Mouse (Mus musculus): ENCODE data around the gene Allc.
A peak's percentile ranks its signal among the peaks of the same experiment; 100 is the strongest.

Gene Allc

DNA sequence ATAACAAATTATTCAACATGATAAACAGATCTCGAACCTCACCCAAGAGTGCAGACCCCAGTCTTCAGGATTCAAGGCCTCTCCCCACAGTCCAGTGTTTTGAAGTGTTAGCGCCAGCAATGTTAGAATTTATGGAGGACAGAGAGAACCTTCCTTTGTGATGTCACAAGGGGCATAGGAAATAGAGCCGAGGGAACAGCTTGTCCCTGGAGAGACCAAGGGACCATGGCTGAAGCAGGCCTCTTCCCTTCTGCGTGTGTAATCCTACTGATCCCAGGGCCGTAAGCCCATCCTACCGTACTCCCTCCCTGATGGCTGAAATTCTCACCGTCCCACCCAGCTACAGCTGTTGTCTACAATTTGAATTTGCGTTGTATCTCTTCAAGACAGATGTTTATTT, at the start of gene Allc:
Gene Allc (minus strand): TSS at position 101 of the 400 bp plus-strand sequence.
- DNase-seq = no peak

DNA sequence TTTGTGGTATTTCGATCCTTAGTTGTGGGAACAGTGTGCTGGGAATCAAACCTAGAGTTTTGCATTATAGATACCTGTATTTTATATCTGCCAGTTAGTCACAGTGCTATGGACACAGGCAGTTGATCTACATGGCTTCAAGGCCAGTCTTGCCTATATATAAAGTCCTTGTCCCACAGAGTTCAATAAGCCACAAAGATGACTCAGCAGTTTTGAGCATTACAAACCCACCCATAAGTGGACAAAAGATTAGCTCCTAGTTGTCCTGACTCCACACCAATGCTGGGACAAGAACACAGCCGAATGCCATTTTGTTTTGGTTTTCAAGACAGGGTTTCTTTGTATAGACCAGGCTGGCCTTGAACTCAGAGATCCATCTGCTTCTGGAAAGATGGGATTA, 46.1 kb upstream of the Allc start:
- no peak for DNase-seq

DNA sequence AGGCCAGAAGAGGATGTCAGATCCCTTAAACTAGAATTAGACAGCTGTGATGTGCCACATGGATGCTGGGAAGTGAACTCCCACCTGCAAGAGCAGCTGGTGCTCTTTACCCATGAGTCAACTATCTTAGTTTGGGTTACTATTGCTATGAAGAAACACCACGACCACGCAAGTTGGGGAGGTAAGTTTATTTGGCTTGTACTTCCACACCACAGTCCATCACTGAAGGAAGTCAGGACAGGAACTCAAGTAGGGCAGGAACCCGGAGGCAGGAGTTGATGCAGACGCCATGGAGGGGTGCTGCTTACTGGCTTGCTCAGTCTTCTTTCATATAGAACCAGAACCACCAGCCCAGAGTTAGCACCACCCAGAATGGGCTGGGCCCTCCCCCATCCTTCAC, 44.8 kb upstream of the Allc start:
- no peak for DNase-seq

DNA sequence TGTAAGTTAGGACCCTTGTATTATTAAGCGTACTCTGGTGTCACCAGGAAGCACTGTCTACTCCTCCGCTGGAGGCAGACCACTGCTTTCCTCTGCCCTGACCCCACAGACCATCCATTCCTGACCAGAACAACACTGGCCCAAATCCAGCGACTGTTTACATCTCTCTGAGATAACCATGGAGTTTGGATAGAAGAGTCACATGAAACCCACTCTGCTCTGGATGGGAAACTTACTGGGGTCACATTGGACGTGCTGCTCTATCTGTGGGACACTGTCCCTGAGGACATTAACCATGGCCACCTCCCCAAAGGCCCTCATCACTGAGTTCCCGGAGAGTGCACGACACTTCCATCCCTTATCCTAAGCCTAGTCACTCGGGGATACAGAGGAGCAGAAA, 43.1 kb upstream of the Allc start:
- no peak for DNase-seq

DNA sequence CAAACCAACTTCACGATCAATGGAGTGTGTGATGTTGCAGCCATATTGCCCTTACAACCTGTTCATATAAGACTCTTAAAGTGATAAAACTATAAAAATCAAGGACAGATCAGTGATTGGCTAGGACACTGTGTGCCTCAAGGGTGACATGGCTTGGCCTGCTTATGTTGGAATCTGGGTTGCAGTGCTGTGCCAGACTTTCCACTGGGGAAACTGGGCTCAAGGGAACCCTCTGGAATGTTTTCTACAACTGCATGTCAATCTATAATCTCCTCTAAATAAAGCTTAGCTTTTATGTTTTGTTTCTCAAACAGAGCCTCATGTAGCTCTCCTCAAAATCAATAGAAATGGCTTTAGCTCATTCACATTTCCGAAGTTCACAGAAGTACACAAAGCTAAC, 41.9 kb upstream of the Allc start:
- no peak for DNase-seq

DNA sequence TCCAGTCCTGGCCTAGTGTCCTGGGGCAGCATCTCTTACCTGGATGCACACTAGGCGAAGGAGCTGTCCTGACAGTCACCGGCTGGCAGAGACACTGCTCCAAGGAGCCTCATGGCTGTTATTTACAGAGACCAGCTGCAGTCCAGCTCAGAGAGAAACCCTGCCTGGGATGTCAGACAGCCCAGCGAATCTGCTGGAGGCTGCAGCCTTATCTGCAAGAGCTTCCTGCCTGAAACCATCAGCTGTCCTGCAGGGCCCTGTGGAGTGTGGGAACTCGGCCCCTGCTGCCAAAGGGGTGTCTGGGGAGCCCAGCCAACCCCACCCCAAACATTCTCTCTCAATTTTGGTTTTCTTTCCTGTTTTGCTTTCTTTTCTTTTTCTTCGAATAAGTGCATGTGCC, 40.9 kb upstream of the Allc start, which contains the start of gene Colec11:
Gene Colec11 (minus strand): TSS at position 183 of the 400 bp plus-strand sequence.
- no peak for DNase-seq

DNA sequence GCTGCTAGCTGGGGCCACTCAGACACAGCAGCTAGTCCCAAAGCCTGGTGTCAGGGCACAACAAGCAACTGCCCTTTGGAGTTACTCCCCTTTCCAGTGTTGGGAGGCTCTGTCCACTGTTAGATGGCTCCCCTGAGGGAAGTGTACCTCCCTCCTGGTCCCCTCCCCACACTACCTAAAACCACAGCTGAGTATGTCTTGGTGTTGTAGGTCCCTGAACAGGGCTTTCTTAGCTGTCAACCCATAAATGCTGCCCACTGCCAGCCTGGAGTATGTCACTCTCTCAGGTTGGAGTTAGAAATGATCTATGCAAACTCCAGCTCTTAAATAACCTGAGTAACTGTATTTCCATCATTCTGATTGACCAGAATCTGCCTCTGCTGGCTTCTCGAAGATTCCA, 40.3 kb upstream of the Allc start:
- no peak for DNase-seq

DNA sequence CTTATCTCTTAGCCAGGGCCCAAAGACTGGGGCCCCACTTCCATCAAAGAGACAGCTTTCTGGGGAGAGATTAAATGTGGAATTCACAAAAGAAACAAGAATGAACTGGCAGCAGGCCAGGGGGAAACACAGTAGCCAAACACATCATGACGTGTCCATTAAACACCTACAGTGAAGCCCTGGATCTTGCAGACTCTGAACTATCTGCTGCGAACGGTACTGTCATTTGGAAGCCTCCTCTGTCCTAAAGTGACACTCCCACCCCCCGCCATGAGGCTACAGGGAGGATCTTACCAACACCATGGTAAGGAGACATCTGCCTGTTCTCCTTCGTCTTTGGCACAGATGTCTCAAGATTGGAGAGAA, 39.8 kb upstream of the Allc start:
- no peak for DNase-seq

DNA sequence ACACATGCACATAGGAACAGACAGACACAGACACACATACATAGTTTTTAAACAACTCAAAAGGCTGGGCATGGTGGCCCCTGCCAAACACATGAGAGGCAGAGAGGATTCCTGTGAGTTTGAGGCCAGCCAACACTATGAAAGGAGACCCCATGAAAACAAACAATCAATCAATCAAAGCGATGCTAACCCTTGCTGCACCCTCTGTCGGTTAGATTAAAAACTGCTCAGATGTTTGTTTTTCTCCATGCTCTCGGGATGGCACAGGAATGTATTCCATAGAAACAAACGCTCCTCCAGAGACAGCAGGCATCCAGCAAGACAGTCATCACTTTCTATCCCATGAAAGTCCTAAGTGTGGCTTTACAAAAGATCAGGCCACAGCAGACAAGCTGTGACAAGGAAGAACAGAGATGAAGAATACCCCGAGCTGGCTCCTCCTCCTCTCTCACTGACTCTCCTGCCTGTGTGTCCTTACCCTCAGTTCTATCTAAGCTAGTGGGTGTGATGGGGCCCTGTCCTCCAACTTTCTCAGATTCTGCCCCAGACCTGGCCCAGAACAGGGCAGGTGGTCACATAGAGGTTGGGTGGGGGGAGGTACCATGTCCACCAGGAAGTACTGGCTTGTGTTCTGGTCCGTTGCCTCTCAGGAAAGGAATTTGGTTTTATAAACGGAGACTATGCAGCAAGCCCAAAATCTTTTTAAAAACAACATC, 39.3 kb upstream of the Allc start:
- DNase-seq = no peak

DNA sequence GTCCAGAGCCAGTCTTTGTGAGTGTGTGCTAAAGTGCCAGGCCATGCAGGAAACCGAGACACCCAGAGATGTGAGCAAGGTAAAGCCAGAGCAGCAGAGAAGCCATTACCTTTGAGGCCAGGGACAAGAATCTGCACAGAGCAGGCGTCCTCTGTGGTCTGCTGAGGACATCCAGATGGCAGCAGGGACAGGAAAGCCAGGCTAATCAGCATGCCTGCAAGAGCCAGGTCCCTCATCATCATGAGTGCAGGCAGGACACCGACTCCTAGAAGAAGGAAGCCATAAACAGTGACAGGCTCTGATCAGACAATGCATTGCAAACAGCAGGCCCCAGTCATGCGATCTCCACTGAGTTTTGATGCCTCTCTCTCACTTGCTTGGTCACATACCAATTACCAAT, 35.0 kb upstream of the Allc start:
- DNase-seq = no peak

DNA sequence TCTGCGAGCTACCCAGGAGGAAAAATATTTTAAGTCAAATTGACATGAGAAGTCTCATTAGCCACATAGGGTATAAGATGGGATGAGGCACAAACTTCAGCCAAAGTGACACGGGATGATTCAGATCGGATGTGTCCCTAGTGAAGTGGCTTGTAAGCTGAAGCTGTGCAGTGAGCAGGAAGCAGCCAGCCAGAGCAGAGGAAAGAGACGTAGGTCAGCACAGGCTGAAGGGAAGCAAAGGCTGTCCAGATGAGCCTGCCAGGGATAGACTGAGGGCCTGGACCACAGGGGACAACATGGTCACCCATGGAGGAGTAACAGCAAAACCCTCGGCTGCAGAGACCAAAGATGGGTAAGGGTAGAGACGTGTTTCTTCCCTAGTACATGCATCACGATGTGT, 32.1 kb upstream of the Allc start:
- DNase-seq = no peak

DNA sequence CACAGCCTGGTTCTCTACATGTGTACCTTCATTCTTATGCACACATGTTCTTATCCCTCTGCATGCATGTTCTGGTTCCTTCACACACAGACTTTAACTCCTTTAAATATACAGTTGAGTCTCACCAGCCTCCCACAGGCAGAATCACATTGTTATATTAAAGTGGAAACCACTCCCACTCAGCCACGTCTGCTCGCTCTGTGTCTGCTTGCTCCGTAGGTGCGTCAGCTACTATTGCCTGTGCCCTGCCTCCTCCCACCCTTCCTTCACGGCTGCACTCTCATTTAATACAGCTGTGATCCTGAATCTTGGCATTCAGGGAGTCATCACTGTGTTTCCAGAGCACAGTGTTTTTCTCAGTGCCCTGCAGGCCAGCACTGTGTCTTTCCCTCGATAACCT, 30.1 kb upstream of the Allc start:
- DNase-seq = no peak

DNA sequence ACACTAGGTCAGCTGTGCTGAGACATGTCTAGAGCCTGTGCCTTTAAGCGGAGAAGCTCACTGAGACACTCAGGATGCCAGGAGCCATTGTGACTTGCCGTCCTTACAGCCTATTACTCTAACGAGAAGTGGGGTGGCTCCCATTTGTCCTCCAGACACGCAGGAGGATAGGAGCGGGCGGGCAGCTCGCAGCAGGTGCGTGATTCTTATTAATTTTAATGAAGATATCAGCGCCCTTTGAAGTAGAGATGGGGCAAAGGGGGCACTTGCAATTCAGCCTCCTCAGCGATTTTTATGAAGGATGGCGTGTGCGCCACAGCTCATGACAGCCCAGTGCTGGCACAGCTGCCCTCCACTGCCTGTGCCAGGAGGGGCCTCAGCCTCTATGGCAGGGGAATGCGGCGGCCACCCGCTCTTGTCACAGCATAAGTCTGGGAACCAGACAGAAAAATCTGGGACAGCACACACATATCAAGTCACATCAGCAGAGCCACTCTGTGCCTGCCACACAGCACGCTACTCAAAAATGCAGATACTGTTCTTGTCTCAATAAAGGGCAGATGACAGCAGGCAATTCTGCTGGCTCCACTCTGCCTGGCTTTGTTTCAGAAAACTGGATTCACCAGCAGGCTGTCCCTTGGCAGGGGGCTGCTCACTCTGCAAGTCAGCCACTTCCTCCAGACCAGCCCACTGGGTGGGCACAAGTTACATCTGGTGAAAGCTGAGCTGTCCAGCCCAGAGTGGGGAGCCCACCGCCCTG, 25.4 kb upstream of the Allc start:
- DNase-seq = peak; percentile 31 to 46

DNA sequence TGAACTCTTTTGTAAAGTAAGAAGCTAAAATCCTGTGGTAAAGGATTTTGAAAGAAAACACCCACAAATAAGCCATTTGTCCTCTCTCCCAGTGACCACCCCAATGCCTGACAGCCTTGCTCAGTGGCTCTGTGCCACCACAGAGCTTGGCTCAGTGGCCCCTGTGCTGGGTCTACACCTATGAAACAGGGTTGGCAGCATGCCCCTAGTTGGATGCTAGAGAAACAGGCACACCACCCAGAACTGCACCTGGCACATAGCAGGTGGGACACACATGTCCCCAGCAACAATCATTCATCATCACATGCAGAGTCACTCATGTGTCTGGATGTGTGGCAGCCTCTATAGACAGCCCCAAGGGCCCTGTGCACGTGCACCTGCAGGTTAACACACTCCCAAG, 21.2 kb upstream of the Allc start:
- DNase-seq = peak in 1 of 2 experiments; percentile 23

DNA sequence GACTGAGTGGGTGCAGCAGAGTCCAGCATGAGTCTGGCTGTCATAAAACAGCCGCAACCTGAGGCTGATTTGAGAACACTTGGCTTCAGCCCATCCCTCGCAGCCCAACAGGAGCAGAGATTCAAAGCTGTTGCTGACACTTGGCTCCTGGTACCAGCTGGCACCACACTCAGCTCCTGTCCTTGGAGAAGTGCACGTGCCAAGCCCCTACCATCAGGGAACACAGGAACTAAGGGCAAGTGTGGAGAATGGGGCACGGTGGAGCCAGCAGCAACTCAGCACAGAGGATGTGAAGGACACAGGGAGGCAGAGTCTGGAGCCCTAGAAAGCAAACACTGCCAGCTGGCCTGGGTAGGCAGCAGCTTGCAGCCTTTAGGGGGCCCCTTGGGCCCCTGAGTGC, 19.9 kb upstream of the Allc start:
- peak; percentile 67 to 68 for DNase-seq

DNA sequence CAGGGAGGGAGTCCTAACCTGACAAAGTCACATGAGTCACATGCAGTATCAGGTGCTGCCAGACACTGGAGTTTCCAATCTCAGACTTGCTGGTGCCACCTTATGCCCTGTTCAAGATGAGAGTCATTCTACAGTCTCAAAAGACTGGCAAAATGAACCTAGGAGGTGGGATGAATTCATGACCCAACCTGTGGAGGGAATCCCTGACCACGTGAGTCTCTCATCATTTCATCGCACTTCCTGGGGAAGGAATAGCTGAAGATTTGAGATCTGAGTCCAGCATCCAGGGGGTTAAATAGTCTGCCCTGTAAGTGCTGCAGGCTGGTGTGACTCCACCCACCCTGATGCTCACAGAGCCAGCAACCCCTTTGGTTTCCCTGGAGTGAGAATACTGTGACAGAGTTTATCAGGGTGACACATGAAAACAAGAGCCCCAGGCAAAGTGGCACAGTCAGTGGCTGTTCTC, 16.2 kb upstream of the Allc start:
- no peak for DNase-seq

DNA sequence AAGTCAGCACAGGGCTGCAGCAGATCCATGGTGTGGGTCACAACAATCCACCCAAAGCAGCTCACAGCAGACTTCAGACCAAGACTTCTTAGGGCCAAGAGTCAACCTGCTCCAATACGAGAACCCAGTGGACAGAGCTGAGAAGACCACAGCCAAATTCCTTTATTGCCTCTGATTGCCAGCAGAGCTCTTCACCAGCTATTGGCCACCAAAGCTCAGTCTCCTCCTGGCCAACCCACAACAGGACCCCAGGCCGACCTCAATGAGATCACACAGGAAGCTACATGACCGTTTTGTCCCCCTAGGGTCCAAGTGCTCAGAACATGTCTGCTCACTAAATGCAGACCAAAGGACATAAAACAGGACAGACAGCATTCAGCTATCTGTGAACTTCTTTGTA, 15.8 kb upstream of the Allc start:
- DNase-seq = no peak

DNA sequence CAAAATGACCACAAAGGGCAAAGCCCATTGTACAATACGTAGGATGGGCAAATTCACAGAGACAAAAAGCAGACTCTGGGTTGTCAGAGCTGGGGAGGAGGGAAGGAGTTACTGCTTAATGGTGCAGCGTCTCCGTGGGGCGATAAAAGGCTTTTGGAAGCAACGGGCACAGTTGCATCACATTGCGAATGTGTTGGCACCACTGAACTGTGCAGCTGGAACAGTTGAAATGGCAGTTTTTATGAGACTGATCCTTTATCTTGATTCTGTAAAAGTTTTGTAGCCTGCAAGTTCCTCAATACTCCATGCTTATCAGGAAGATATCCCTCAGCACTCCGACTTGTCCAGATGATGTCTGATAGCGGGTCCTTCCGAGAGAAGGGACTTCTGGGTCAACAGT, 15.4 kb upstream of the Allc start:
- DNase-seq = no peak

DNA sequence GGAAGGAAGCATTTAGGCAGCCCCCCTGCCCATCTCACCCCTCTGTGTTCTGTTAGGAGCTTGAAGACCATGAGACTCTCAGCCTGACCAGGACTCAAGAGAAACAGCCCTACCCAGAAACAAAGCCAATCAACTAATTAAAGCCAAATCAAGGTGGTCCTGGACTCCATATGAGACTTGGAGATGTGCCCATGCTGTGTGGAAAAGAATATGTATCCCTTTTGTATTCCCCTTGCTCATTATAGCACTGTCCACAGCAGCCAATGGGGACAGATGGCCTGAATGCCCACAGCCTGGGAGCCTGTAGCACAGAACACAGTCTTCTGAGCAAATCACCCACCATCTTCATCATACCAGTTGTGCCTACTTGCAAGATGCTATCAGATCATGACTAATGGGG, 14.5 kb upstream of the Allc start:
- no peak for DNase-seq

DNA sequence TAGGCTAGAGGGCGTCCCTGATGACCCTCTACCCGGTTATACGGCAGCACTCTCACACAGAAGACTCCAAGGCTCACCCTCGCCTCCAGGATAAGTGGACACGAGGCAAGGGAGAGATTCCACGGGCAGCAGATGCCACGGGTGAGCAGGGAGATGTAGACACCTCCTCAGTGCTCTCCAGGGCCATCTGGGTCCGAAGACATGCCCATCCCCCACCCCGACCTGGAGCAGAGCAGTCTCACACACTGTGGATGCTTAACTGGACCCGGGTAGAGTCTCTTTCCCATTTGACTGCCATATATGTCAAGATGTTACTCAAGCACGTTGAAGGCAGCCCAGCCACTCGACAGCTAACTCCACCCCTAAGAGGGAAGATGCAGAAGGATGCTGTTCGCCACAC, 8.1 kb upstream of the Allc start:
- DNase-seq = peak in 1 of 2 experiments; percentile 25

DNA sequence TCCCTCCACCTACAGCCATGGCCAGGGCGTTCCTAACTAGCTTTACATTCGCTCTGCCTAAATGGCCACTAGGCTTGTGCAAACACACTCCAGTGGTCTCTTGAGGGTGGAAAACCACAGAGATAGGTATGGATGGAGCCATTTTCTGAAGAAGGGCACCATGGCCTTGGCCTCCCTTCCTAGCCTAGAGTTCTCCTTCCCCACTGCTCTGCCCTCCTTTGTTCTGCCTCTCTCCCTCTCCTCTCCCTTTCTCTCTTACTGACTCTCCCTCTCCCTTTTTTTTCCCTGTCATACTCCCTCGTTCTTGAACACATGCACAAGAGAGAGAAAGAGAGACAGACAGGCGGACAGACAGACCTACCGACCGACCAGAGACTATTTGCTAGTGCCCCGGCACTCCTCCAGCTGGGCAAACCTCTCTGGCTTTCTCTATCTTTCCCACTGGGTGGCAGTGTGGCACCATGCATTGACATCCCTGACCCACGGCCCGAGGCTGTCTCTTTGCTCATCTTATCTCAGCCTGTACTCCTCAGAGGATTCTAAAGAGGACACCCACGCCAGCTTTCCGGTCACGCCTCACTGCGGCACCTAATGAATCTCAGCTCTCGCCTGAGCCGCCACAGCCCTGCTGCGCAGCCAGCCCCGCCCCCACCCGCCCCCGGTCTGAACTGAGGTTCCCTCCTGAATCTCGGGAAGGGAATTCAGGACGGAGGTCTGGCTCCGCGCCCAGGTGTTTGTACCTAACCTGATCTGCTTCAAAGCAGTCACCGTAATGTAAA, 7.0 kb upstream of the Allc start:
- peak; percentile 90 to 94 for DNase-seq

DNA sequence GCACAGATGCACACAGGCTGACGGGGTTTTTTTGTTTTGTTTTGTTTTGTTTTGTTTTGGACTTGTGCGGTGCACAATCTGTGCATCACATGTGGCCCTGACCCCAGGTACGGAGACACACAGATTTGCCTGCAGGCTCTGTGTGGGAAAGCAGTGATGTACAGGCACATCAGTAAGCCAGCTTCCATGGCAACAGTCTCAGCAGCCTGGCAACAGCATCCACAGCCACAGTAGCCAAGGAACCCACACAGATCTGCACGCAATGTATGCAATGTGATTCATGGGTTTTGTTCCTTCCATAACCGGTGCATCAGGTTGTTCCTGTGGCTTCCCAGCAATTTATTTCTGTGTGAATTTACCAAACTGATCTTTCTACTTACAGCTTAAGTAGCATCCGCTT, 5.6 kb upstream of the Allc start:
- no peak for DNase-seq

DNA sequence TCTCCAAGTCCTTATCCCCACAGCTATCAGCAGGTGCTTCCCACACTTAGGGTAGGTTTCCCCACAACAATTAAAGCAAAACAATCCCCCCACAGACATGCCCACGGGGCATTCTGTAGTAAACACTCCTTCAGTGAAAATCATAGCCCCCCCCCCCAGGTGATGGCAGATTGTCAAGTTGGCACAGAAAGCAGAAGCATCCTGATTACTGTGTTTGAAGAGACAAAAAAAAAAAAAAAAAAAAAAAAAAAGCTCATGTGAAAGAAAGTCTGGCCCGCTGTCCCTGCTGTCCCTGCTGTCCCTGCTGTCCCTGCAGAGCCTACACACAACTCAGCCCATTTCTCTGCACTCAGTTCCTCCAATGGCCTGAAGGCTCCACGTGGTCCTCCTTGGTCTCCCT, 1.7 kb upstream of the Allc start:
- DNase-seq = no peak

DNA sequence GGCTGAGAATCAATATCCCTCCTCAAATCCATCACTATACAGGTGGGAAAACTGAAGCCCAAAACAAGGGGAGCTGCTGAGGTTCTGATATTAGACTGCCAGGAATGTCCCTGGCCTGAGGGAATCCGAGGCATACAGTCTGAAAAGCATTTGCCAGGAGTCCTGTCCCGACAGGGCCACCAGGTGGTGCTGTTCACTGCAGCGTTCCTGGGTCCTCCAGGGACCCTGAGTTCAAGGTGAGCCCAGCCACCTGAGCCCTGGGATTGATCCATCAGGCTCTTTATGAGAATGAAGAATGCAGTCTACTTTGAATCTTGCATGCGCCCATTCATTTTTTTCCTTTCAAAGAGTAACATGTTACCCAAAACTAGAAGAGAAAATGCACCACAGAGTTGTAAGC, 3.2 kb downstream of the Allc start:
- no peak for DNase-seq

All from cerebellum, postnatal 36 days (tissue).